Comparison of ENCODE assay signal across 8 mouse cellular contexts in genomic region chr16:18811468-18812384, GRCm38 (mm10). TPM values are rescaled to one million over a fixed set of nuclear protein-coding genes. Genes with fewer than 3 reads are reported as not detected.
DNase-seq lines count a peak whose midpoint lies in the region; ATAC-seq and TF ChIP-seq lines count a peak whose summit lies in the region.

Ufd1 (plus strand) TSS chr16:18811779.
Cdc45 (minus strand) TSS chr16:18811987.

- peak; percentile 97 for ATAC-seq in forebrain, embryonic 11.5 days (replicated peaks; ENCODE audit: low FRiP score)
- peak; percentile 94 for ATAC-seq in heart, embryonic 16.5 days (replicated peaks; ENCODE audit: extremely low read depth, insufficient read depth, low FRiP score)
- peak; percentile 91 for ATAC-seq in liver, embryonic 15.5 days (ENCODE audit: insufficient read depth)
- ATAC-seq in neural tube, embryonic 12.5 days (ENCODE audit: low FRiP score, low read depth), result peak; percentile 97

- peaks cover 8 to 27% of the 10 kb centered on the region in 2 experiments for H3K4me1 ChIP-seq in CH12.LX (ENCODE audit: control insufficient read depth in 1 of 2, insufficient read depth in 2 of 2)
- H3K4me1 ChIP-seq in forebrain, embryonic 11.5 days (replicated peaks; ENCODE audit: control insufficient read depth, insufficient read depth, low read length), result peaks cover 5% of the 10 kb centered on the region; the same call in 1 of the 2 replicates
- H3K4me1 ChIP-seq in heart, embryonic 16.5 days (ENCODE audit: control insufficient read depth, insufficient read depth, low read length), result peaks cover 16% of the 10 kb centered on the region
- H3K4me1 ChIP-seq in liver, embryonic 15.5 days (replicated peaks), result peaks cover 48% of the 10 kb centered on the region
- peaks cover 14% of the 10 kb centered on the region for H3K4me1 ChIP-seq in neural tube, embryonic 12.5 days

- peak; percentile 98 for TF ChIP-seq POLR2A in CH12.LX (IDR thresholded peaks at IDR 0.05; ENCODE audit: low read depth, low read length)

- dilution Hi-C loops in CH12.LX (cut with MboI; ENCODE audit: extremely low pct_ligation_motif_present, extremely low pct_unique_long_range_greater_than_20kb, low sequenced_read_pairs), result no loop called here

- peak within 1 kb of the TSS; percentile 64 to 99 (median 94) for H3K4me3 ChIP-seq in CH12.LX (replicated peaks in 1 of 3; ENCODE audit: low read depth in 2 of 3, low read length in 2 of 3, poor library complexity in 1 of 3)
- peak within 1 kb of the TSS; percentile 78 for H3K4me3 ChIP-seq in forebrain, embryonic 11.5 days (ENCODE audit: low read depth, low read length)
- H3K4me3 ChIP-seq in heart, embryonic 16.5 days (ENCODE audit: low read length), result peak within 1 kb of the TSS; percentile 68
- H3K4me3 ChIP-seq in liver, embryonic 15.5 days (replicated peaks), result peak within 1 kb of the TSS; percentile 70
- peak within 1 kb of the TSS; percentile 82 for H3K4me3 ChIP-seq in neural tube, embryonic 12.5 days

- no peak for TF ChIP-seq CTCF in CH12.LX (conservative IDR thresholded peaks at IDR 0.05 in 1 of 2, IDR thresholded peaks at IDR 0.05 in 1 of 2; ENCODE audit: low read depth in 2 of 2, low read length in 2 of 2)

- peak within 1 kb of the TSS; percentile 91 for H3K4me2 ChIP-seq in CH12.LX (ENCODE audit: insufficient read depth, low read depth, poor library complexity, severe bottlenecking)
- H3K4me2 ChIP-seq in forebrain, embryonic 11.5 days (ENCODE audit: low read depth, low read length, severe bottlenecking), result peak within 1 kb of the TSS; percentile 83
- peak within 1 kb of the TSS; percentile 95 for H3K4me2 ChIP-seq in heart, embryonic 16.5 days (ENCODE audit: low read depth, low read length)
- H3K4me2 ChIP-seq in liver, embryonic 15.5 days, result peak within 1 kb of the TSS; percentile 83
- H3K4me2 ChIP-seq in neural tube, embryonic 12.5 days (replicated peaks), result peak within 1 kb of the TSS; percentile 71

- under 1% methylated on average over 42 of the region's 42 CpGs for WGBS in forebrain, embryonic 11.5 days
- WGBS in heart, embryonic 16.5 days, result under 1% methylated on average over 42 of the region's 42 CpGs
- under 1% methylated on average over 42 of the region's 42 CpGs for WGBS in liver, embryonic 15.5 days (ENCODE audit: insufficient replicate concordance)
- under 1% methylated on average over 42 of the region's 42 CpGs for WGBS in neural tube, embryonic 12.5 days

- H3K9ac ChIP-seq in CH12.LX (ENCODE audit: insufficient read depth, low read depth), result peak within 1 kb of the TSS; percentile 96
- peak within 1 kb of the TSS; percentile 80 for H3K9ac ChIP-seq in forebrain, embryonic 11.5 days (ENCODE audit: low read length)
- H3K9ac ChIP-seq in heart, embryonic 16.5 days (ENCODE audit: low read length), result peak within 1 kb of the TSS; percentile 83
- peak within 1 kb of the TSS; percentile 74 for H3K9ac ChIP-seq in liver, embryonic 15.5 days
- peak within 1 kb of the TSS; percentile 81 for H3K9ac ChIP-seq in neural tube, embryonic 12.5 days

- no peaks in the 10 kb centered on the region for H3K9me3 ChIP-seq in CH12.LX (replicated peaks; ENCODE audit: low read length)
- no peaks in the 10 kb centered on the region for H3K9me3 ChIP-seq in forebrain, embryonic 11.5 days (ENCODE audit: control insufficient read depth, low read length)
- no peaks in the 10 kb centered on the region for H3K9me3 ChIP-seq in heart, embryonic 16.5 days (replicated peaks; ENCODE audit: control insufficient read depth, low read length)
- no peaks in the 10 kb centered on the region for H3K9me3 ChIP-seq in liver, embryonic 15.5 days (replicated peaks)
- H3K9me3 ChIP-seq in neural tube, embryonic 12.5 days, result no peaks in the 10 kb centered on the region

- TF ChIP-seq RAD21 in CH12.LX (IDR thresholded peaks at IDR 0.05; ENCODE audit: low read depth, low read length), result no peak

- peak; percentile 99 for DNase-seq in CH12.LX (ENCODE audit: extremely low read depth)
- peak; percentile 91 for DNase-seq in c-Kit-positive CD71-positive TER-119-negative erythroid progenitor cells, embryonic 14.5 days (ENCODE audit: low read depth)
- DNase-seq in forebrain, embryonic 11.5 days (ENCODE audit: low spot score), result peak; percentile 90
- peak; percentile 94 to 96 for DNase-seq in kidney, postnatal 36 days
- peak; percentile 98 for DNase-seq in telencephalon, adult 2 months (ENCODE audit: low read depth, low spot score)

- H3K27me3 ChIP-seq in CH12.LX (replicated peaks), result no peaks in the 10 kb centered on the region
- H3K27me3 ChIP-seq in forebrain, embryonic 11.5 days (ENCODE audit: control insufficient read depth, insufficient read depth, low read length), result no peaks in the 10 kb centered on the region
- H3K27me3 ChIP-seq in heart, embryonic 16.5 days (ENCODE audit: control insufficient read depth, insufficient read depth, low read length), result no peaks in the 10 kb centered on the region
- H3K27me3 ChIP-seq in liver, embryonic 15.5 days, result no peaks in the 10 kb centered on the region
- H3K27me3 ChIP-seq in neural tube, embryonic 12.5 days (replicated peaks), result no peaks in the 10 kb centered on the region

- no peak for TF ChIP-seq EP300 in CH12.LX (IDR thresholded peaks at IDR 0.05; ENCODE audit: low read length)

- peaks cover 46 to 69% of the 10 kb centered on the region in 2 experiments for H3K36me3 ChIP-seq in CH12.LX (replicated peaks in 1 of 2; ENCODE audit: control insufficient read depth in 1 of 2, insufficient read depth in 1 of 2, low read length in 1 of 2)
- H3K36me3 ChIP-seq in forebrain, embryonic 11.5 days (ENCODE audit: control insufficient read depth, insufficient read depth, low read length), result peaks cover 7% of the 10 kb centered on the region; the same call in 1 of the 2 replicates
- peaks cover 35% of the 10 kb centered on the region for H3K36me3 ChIP-seq in heart, embryonic 16.5 days (ENCODE audit: control insufficient read depth, insufficient read depth)
- peaks cover 66% of the 10 kb centered on the region for H3K36me3 ChIP-seq in liver, embryonic 15.5 days (replicated peaks)
- H3K36me3 ChIP-seq in neural tube, embryonic 12.5 days, result peaks cover 38% of the 10 kb centered on the region

- peaks cover 45% of the 10 kb centered on the region for H3K79me2 ChIP-seq in CH12.LX (replicated peaks; ENCODE audit: control insufficient read depth, extremely low read depth, insufficient read depth, poor library complexity, severe bottlenecking)

- in situ Hi-C loops in CH12.LX (cut with MboI; ENCODE audit: low pct_ligation_motif_present, low pct_unique_long_range_greater_than_20kb, low sequenced_read_pairs), result no loop called here

- peak within 1 kb of the TSS; percentile 65 for H3K27ac ChIP-seq in CH12.LX (ENCODE audit: insufficient read depth, low read depth)
- peak within 1 kb of the TSS; percentile 77 for H3K27ac ChIP-seq in forebrain, embryonic 11.5 days (ENCODE audit: low read depth, low read length)
- peak within 1 kb of the TSS; percentile 75 for H3K27ac ChIP-seq in heart, embryonic 16.5 days (ENCODE audit: low read length)
- peak within 1 kb of the TSS; percentile 80 for H3K27ac ChIP-seq in liver, embryonic 15.5 days (replicated peaks)
- H3K27ac ChIP-seq in neural tube, embryonic 12.5 days, result no peak within 1 kb of the TSS

TF ChIP-seq in CH12.LX, 34 proteins besides CTCF, POLR2A, EP300 and RAD21 (continues in another document):
- TF ChIP-seq NELFE (IDR thresholded peaks at IDR 0.05; ENCODE audit: low read depth, low read length), result peak; percentile 97
- TF ChIP-seq ZMIZ1 (IDR thresholded peaks at IDR 0.05; ENCODE audit: low read depth, low read length), result peak; percentile 95
- peak; percentile 38; the same call in 1 of the 2 replicates for TF ChIP-seq IRF4 (IDR thresholded peaks at IDR 0.05; ENCODE audit: low read depth, low read length)
- peak; percentile 90 for TF ChIP-seq MAX (IDR thresholded peaks at IDR 0.05; ENCODE audit: low read length)
- no peak for TF ChIP-seq MAFK (IDR thresholded peaks at IDR 0.05; ENCODE audit: insufficient replicate concordance, low read length)
- TF ChIP-seq E2F4 (IDR thresholded peaks at IDR 0.05; ENCODE audit: insufficient replicate concordance, low read depth, low read length), result peak; percentile 89; the same call in 1 of the 2 replicates
- no peak for TF ChIP-seq UBTF (IDR thresholded peaks at IDR 0.05; ENCODE audit: low read depth, low read length)
- peak; percentile 99 for TF ChIP-seq ELF1 (IDR thresholded peaks at IDR 0.05; ENCODE audit: low read depth, low read length)
- peak; percentile 62; the same call in 1 of the 2 replicates for TF ChIP-seq MYC (IDR thresholded peaks at IDR 0.05; ENCODE audit: low read depth, low read length)
- peak; percentile 75; the same call in 1 of the 2 replicates for TF ChIP-seq GABPA (IDR thresholded peaks at IDR 0.05; ENCODE audit: insufficient replicate concordance, low read depth, low read length)
- TF ChIP-seq SMC3 (IDR thresholded peaks at IDR 0.05; ENCODE audit: low read depth, low read length), result no peak
- no peak for TF ChIP-seq ZC3H11A (IDR thresholded peaks at IDR 0.05; ENCODE audit: low read depth, low read length)
- peak; percentile 92; the same call in 1 of the 2 replicates for TF ChIP-seq TBP (conservative IDR thresholded peaks at IDR 0.05; ENCODE audit: low read depth, low read length)
- TF ChIP-seq HCFC1 (IDR thresholded peaks at IDR 0.05; ENCODE audit: low read depth, low read length), result peak; percentile 91
- no peak for TF ChIP-seq CHD1 (IDR thresholded peaks at IDR 0.05; ENCODE audit: low read depth, low read length)
- TF ChIP-seq CHD2 (IDR thresholded peaks at IDR 0.05; ENCODE audit: low read length), result peak; percentile 99
- peak; percentile 82 for TF ChIP-seq NRF1 (IDR thresholded peaks at IDR 0.05; ENCODE audit: low read depth, low read length)

RNA-seq across cellular contexts. Expression of gene Ufd1, which starts in this region (rescaled TPM):
- total RNA-seq in CH12.LX (2012; rRNA removed) (43.6 and 54.5 TPM in 2 replicates), CH12.LX (2014; rRNA removed) (62.6 and 68.6 TPM in 2 replicates)
- 78.4 and 80.8 TPM in 2 replicates for polyA plus RNA-seq in CH12.LX (2012; ENCODE audit: insufficient read length, low read depth)
- polyA plus RNA-seq in forebrain, embryonic 11.5 days (2014; fragmentation: Nextera tagmentation; extraction: Ambion mirVana), result 87.5 and 102 TPM in 2 replicates
- 67.9 and 75.5 TPM in 2 replicates for polyA plus RNA-seq in heart, embryonic 16.5 days (2015; fragmentation: Nextera tagmentation; extraction: Ambion mirVana)
- polyA plus RNA-seq in liver, embryonic 15.5 days (2015; fragmentation: Nextera tagmentation; extraction: Ambion mirVana), result 39.5 and 40.6 TPM in 2 replicates
- polyA plus RNA-seq in neural tube, embryonic 12.5 days (2016; fragmentation: Nextera tagmentation; extraction: Ambion mirVana), result 107 and 111 TPM in 2 replicates

RNA-seq across cellular contexts. Expression of gene Cdc45, which starts in this region (rescaled TPM):
- total RNA-seq in CH12.LX (2012; rRNA removed), result 144 and 156 TPM in 2 replicates
- 136 and 141 TPM in 2 replicates for total RNA-seq in CH12.LX (2014; rRNA removed)
- polyA plus RNA-seq in CH12.LX (2012; ENCODE audit: insufficient read length, low read depth), result 117 and 127 TPM in 2 replicates
- 75.8 and 82.0 TPM in 2 replicates for polyA plus RNA-seq in forebrain, embryonic 11.5 days (2014; fragmentation: Nextera tagmentation; extraction: Ambion mirVana)
- 37.6 and 39.2 TPM in 2 replicates for polyA plus RNA-seq in heart, embryonic 16.5 days (2015; fragmentation: Nextera tagmentation; extraction: Ambion mirVana)
- polyA plus RNA-seq in liver, embryonic 15.5 days (2015; fragmentation: Nextera tagmentation; extraction: Ambion mirVana), result 40.7 and 42.7 TPM in 2 replicates
- 29.8 and 31.4 TPM in 2 replicates for polyA plus RNA-seq in neural tube, embryonic 12.5 days (2016; fragmentation: Nextera tagmentation; extraction: Ambion mirVana)
